Mouse (Mus musculus) brain, embryonic 14.5 days (tissue): ENCODE data around the gene Smarca2.

ENCODE experiments used
- CTCF ChIP-seq: fragments of 200-500 bp; IDR thresholded peaks from 2 replicates; pipeline ENCODE4 v1.5.1; 2012; ENCODE audit warnings: inconsistent platforms, mild to moderate bottlenecking, moderate library complexity, borderline replicate concordance; ENCODE audit not compliant: insufficient read depth, insufficient read length; ENCODE audit errors: extremely low read depth
- POLR2A ChIP-seq: fragments of 200-500 bp; IDR thresholded peaks from 2 replicates; pipeline ENCODE4 v1.6.1; 2012; ENCODE audit warnings: mild to moderate bottlenecking, inconsistent platforms, borderline replicate concordance; ENCODE audit not compliant: poor library complexity, insufficient read depth, insufficient read length, severe bottlenecking; ENCODE audit errors: extremely low read depth

- TF ChIP-seq CTCF (no peak), POLR2A (no peak)
Measured at GRCm38 (mm10) chr19:26709095-26709494, 104.2 kb downstream of the Smarca2 start.
